Mouse (Mus musculus) heart, embryonic 10.5 days (tissue): Measurements from ENCODE around the gene Ulk4. TPM values are rescaled to one million over a fixed set of nuclear protein-coding genes. Genes with fewer than 3 reads are reported as not detected.

Source experiments
- DNase-seq: peaks from one replicate; pipeline ENCODE4 v3.0.0-alpha.2; 2017; ENCODE audit warnings: low spot score
- H3K27ac ChIP-seq: fragments of 300-500 bp; sonication (generic); 2 replicates; pipeline ENCODE4 v1.5.1; 2016; ENCODE audit warnings: mild to moderate bottlenecking
- H3K27me3 ChIP-seq: fragments of 300-500 bp; sonication (generic); 2 replicates; pipeline ENCODE4 v1.6.1; 2016; ENCODE audit warnings: mild to moderate bottlenecking; ENCODE audit not compliant: poor library complexity, insufficient read depth, severe bottlenecking
- H3K36me3 ChIP-seq: fragments of 300-500 bp; sonication (generic); 2 replicates; pipeline ENCODE4 v1.6.1; 2016; ENCODE audit warnings: mild to moderate bottlenecking, moderate library complexity
- H3K4me1 ChIP-seq: fragments of 300-500 bp; sonication (generic); 2 replicates; pipeline ENCODE4 v1.6.1; 2016; ENCODE audit warnings: mild to moderate bottlenecking
- H3K4me3 ChIP-seq: fragments of 300-500 bp; sonication (generic); 2 replicates; pipeline ENCODE4 v1.5.1; 2016; ENCODE audit warnings: mild to moderate bottlenecking, moderate library complexity
- H3K9me3 ChIP-seq: fragments of 300-500 bp; sonication (generic); 2 replicates; pipeline ENCODE4 v1.6.1; 2016; ENCODE audit warnings: mild to moderate bottlenecking, moderate library complexity
- WGBS: fragments of 180-500 bp; shearing (Covaris S2); methylation state at CpG from one replicate; pipeline ENCODE4 v1.1.7; 2016; 5-methylcytosine and 5-hydroxymethylcytosine counted together
- polyA plus RNA-seq: library from polyadenylated mRNA; unstranded; fragments of >200 nt; fragmentation: Nextera tagmentation; extraction: Ambion mirVana; gene quantifications from 2 replicates; pipeline ENCODE4 v1.2.1, GENCODE M21; 2016

The Ulk4 gene
- polyA plus RNA-seq, 1 experiment from 2014 or later = 98.5 TPM

GRCm38 (mm10) chr9:120994223-120995155 is 282.5 kb downstream of the Ulk4 start:
- no peak for DNase-seq
- Histone ChIP-seq H3K4me1 (peaks cover 10% of the 10 kb centered on the region), H3K4me3 (no peak overlapping the region), H3K27me3 (no peaks in the 10 kb centered on the region), H3K36me3 (no peaks in the 10 kb centered on the region), H3K9me3 (no peaks in the 10 kb centered on the region), H3K27ac (no peak overlapping the region)
- 72% methylated on average over 15 of the region's 15 CpGs for WGBS

GRCm38 (mm10) chr9:120993004-120993403 is 284.0 kb downstream of the Ulk4 start:
- 73% methylated on average over 10 of the region's 10 CpGs for WGBS
- no peaks in the 10 kb centered on the region for H3K9me3 ChIP-seq
- H3K4me1 ChIP-seq = peaks cover 19% of the 10 kb centered on the region
- no peak overlapping the region for H3K27ac ChIP-seq
- no peak overlapping the region for H3K4me3 ChIP-seq
- no peak for DNase-seq
- H3K36me3 ChIP-seq = no peaks in the 10 kb centered on the region
- H3K27me3 ChIP-seq = no peaks in the 10 kb centered on the region

- Histone ChIP-seq H3K27me3 (no peaks in the 10 kb centered on the region), H3K27ac (no peak overlapping the region), H3K4me1 (peaks cover 31% of the 10 kb centered on the region), H3K9me3 (no peaks in the 10 kb centered on the region), H3K4me3 (no peak overlapping the region), H3K36me3 (no peaks in the 10 kb centered on the region)
- no peak for DNase-seq
- 70% methylated on average over 2 of the region's 2 CpGs for WGBS
These were observed 285.2 kb downstream of the Ulk4 start for GRCm38 (mm10) chr9:120991801-120992200.

DNA sequence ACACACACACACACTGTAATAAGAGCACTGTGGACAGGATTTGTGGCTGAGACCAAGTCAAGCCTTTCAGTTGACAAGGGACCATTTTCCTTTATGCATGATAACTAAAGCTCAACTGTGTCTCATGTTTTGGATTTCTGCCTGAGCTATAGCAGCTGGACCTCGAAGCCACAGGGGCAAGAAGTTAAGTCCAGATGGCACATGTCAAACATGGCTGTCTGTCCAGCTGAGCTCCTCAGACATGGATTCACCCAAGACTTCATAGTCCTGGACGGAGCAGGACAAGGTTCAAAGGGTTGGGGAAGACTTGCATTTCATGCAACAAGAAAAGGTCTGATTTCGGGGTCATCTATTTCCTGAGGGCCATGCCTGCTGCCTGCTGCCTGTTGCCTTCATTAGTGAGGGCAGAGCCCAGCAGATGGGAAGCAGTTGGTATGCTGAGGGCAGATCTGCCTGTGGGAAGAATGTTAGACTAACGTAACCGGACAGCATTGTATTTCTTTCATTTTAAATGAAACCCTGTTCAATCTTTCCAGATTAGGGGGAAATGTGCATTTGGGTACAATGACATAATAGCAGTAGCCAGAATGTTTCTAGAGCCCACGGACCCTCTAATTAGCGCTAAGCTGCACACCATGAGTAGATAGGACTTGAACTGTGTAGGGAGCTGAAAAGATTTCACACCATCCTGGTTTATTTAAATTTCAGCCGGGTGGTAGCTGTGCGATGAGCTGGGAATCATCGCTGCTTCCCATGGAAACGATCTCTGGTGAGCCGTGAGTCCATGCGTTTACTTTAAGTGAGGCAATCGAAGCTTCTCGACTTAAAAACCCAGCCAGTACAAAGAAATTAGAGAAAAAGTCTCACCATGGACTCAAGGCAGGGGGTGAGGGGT is 286.9 kb downstream of the Ulk4 start:
- WGBS = 82% methylated on average over 15 of the region's 15 CpGs
- H3K4me1 ChIP-seq = peaks cover 37% of the 10 kb centered on the region

DNA sequence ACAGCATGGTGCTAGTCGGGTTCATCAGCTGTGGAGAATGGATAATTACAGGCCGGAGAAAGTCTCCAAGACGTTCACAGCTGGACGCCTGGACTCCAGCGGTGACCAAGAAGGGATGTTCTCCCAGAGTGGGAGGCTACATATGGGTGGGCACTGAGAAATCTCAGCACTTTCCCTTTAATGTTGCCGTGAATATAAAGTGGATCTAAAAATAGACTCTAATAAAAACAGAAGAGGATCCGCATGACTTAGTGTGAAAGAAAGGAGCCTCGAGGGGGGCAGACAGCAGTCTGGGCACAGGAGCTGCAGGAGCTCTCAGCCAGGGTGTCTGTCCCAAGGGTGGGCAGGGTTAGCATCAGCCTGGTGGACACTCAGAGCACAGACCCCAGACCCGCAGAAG is 288.9 kb downstream of the Ulk4 start:
- no peaks in the 10 kb centered on the region for H3K36me3 ChIP-seq
- no peaks in the 10 kb centered on the region for H3K9me3 ChIP-seq
- H3K27me3 ChIP-seq = no peaks in the 10 kb centered on the region; the same call in 1 of the 2 replicates
- H3K4me3 ChIP-seq = no peak overlapping the region
- H3K27ac ChIP-seq = peak overlapping the region; percentile 44; the same call in 1 of the 2 replicates
- 52% methylated on average over 9 of the region's 9 CpGs for WGBS
- DNase-seq = no peak
- H3K4me1 ChIP-seq = peaks cover 45% of the 10 kb centered on the region

More for the DNA sequence above, 286.9 kb downstream of the Ulk4 start:
- Histone ChIP-seq H3K27ac (no peak overlapping the region), H3K27me3 (no peaks in the 10 kb centered on the region), H3K9me3 (no peaks in the 10 kb centered on the region), H3K36me3 (no peaks in the 10 kb centered on the region), H3K4me3 (no peak overlapping the region)
- DNase-seq = no peak

GRCm38 (mm10) chr9:120986994-120987393 is 290.0 kb downstream of the Ulk4 start:
- no peak overlapping the region; the same call in 1 of the 2 replicates for H3K27ac ChIP-seq
- DNase-seq = no peak
- H3K4me3 ChIP-seq = no peak overlapping the region
- H3K4me1 ChIP-seq = peaks cover 54% of the 10 kb centered on the region
- H3K9me3 ChIP-seq = no peaks in the 10 kb centered on the region
- H3K36me3 ChIP-seq = no peaks in the 10 kb centered on the region
- no peaks in the 10 kb centered on the region; the same call in 1 of the 2 replicates for H3K27me3 ChIP-seq
- 56% methylated on average over 4 of the region's 4 CpGs for WGBS

DNA sequence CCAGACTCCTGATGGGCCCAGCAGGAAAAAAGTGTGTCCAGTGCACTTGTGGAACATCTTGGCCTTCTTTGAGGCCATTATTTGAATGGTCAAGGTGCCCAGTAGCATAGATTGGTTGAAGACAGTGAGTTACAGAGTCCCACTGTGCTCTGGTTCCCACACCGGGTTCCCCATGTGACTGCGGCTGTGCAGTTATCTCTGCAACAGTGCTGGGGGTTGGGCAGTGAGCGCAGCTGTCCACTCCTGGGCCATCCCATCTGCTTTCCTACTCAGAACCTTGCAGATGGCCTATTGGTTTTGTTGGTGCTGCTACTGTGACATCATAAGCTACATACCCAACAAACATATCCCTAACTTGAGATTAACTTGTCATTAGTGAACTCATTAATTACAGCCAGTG is 290.7 kb downstream of the Ulk4 start:
- Histone ChIP-seq H3K4me1 (peaks cover 62% of the 10 kb centered on the region), H3K27ac (no peak overlapping the region), H3K4me3 (no peak overlapping the region), H3K36me3 (no peaks in the 10 kb centered on the region), H3K27me3 (no peaks in the 10 kb centered on the region; the same call in 1 of the 2 replicates), H3K9me3 (no peaks in the 10 kb centered on the region)
- 59% methylated on average over 3 of the region's 3 CpGs for WGBS
- no peak for DNase-seq

DNA sequence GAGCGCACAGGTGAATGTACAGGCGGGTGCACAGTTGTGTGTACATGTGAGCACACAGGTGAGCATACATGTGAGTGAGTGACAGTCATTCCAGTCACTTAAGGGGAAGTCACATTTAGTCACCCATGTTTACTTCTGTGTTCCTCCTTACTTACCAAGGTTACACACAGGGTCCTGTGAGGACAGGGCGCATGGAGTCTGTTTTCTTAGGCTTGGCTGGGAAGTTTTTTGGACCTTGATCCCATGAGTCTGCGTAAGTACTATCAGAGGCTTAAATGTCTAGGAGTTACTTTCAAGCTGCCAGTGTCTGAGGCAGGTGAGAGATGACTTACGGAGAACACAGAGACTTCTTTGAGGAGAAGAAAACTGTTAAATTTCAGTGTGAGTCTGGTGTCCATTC is 291.5 kb downstream of the Ulk4 start:
- no peaks in the 10 kb centered on the region for H3K36me3 ChIP-seq
- H3K27ac ChIP-seq = no peak overlapping the region
- H3K27me3 ChIP-seq = no peaks in the 10 kb centered on the region; the same call in 1 of the 2 replicates
- no peak for DNase-seq
- 91% methylated on average over 5 of the region's 5 CpGs for WGBS
- H3K4me3 ChIP-seq = no peak overlapping the region
- H3K4me1 ChIP-seq = peaks cover 68% of the 10 kb centered on the region
- H3K9me3 ChIP-seq = no peaks in the 10 kb centered on the region

- no peaks in the 10 kb centered on the region for H3K9me3 ChIP-seq
- no peak for DNase-seq
- peaks cover 68% of the 10 kb centered on the region for H3K4me1 ChIP-seq
- H3K27ac ChIP-seq = no peak overlapping the region
- H3K36me3 ChIP-seq = no peaks in the 10 kb centered on the region
- no peak overlapping the region for H3K4me3 ChIP-seq
- no peaks in the 10 kb centered on the region; the same call in 1 of the 2 replicates for H3K27me3 ChIP-seq
- WGBS = 82% methylated on average over 5 of the region's 5 CpGs
These were observed 292.0 kb downstream of the Ulk4 start for GRCm38 (mm10) chr9:120985009-120985408.

- no peak overlapping the region for H3K27ac ChIP-seq
- H3K9me3 ChIP-seq = no peaks in the 10 kb centered on the region
- H3K27me3 ChIP-seq = no peaks in the 10 kb centered on the region; the same call in 1 of the 2 replicates
- H3K36me3 ChIP-seq = no peaks in the 10 kb centered on the region
- WGBS = 81% methylated on average over 5 of the region's 5 CpGs
- no peak for DNase-seq
- peaks cover 68% of the 10 kb centered on the region for H3K4me1 ChIP-seq
- no peak overlapping the region for H3K4me3 ChIP-seq
These were observed 292.5 kb downstream of the Ulk4 start for GRCm38 (mm10) chr9:120984509-120984908.

DNA sequence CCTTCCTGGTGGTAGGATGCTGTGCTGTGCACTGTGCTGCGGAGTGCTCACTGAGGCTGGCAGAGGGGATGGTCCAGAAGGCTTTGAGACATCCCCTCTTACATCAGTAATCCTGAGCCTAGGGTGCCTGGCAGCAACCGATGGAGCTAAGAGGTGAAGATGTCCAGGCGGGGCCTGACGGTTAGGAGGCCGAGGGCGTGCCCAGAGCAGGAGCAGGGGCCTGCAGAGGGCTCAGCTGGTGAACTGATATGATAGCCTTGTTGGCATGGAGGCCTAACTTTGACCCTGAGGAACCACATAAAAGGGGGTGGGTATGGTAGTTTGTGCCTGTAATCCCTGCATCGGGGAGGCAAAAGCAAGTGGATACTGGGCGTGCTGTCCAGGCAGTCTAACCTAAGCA is 293.1 kb downstream of the Ulk4 start:
- Histone ChIP-seq H3K9me3 (no peaks in the 10 kb centered on the region), H3K4me1 (peaks cover 72% of the 10 kb centered on the region), H3K36me3 (no peaks in the 10 kb centered on the region), H3K27ac (no peak overlapping the region), H3K4me3 (no peak overlapping the region), H3K27me3 (no peaks in the 10 kb centered on the region; the same call in 1 of the 2 replicates)
- WGBS = 81% methylated on average over 8 of the region's 8 CpGs
- DNase-seq = no peak

- peaks cover 53% of the 10 kb centered on the region for H3K4me1 ChIP-seq
- H3K4me3 ChIP-seq = no peak overlapping the region
- H3K9me3 ChIP-seq = no peaks in the 10 kb centered on the region
- no peaks in the 10 kb centered on the region; the same call in 1 of the 2 replicates for H3K27me3 ChIP-seq
- no peak for DNase-seq
- no peaks in the 10 kb centered on the region for H3K36me3 ChIP-seq
- 85% methylated on average over 7 of the region's 7 CpGs for WGBS
- no peak overlapping the region for H3K27ac ChIP-seq
These were observed 295.2 kb downstream of the Ulk4 start for GRCm38 (mm10) chr9:120981777-120982176.

DNA sequence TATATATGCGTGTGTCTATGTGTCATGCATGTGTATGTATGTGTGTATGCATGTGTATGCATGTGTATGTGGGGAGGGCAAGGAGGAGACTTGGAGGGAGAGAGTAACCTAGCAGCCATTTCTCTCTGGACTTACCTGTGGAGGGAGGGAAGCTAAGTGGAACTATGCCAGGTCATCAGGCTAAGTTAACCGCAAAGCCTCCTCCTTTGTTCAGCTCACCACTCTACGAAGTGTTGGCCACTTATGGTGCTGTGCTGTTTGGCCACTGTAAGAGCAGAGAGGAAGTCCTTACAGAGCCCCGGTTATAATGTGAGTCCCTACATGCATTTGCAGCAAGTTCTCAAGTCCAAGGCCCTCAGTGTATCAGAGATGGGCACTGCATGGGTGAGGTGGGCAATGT is 300.1 kb downstream of the Ulk4 start:
- WGBS = 90% methylated on average over 4 of the region's 4 CpGs

More for the DNA sequence above, 300.1 kb downstream of the Ulk4 start:
- no peak overlapping the region for H3K27ac ChIP-seq
- H3K4me3 ChIP-seq = no peak overlapping the region
- DNase-seq = no peak
- peaks cover 29% of the 10 kb centered on the region for H3K4me1 ChIP-seq
- no peaks in the 10 kb centered on the region for H3K9me3 ChIP-seq
- H3K36me3 ChIP-seq = no peaks in the 10 kb centered on the region
- no peaks in the 10 kb centered on the region for H3K27me3 ChIP-seq
